Mouse (Mus musculus) C3H10T1/2 (cell line): Measurements from ENCODE around the gene Igsf6. TPM values are rescaled to one million over a fixed set of nuclear protein-coding genes. Genes with fewer than 3 reads are reported as not detected.

ENCODE experiments used
- polyA plus RNA-seq, 2 experiments: library from polyadenylated mRNA; unstranded; fragments of >200 nt; fragmentation: generic; extraction: Trizol; gene quantifications; one replicate each; pipeline ENCODE4 v1.2.1; 2012; ENCODE audit warnings: missing spikeins in 2 of 2

Gene Igsf6
- under 1 TPM in 1 of 2 experiments, not detected in 1; 0.04 TPM for polyA plus RNA-seq

GRCm38 (mm10) chr7:121074281-121074680 is at the start of gene Igsf6:
Igsf6 (minus strand) TSS chr7:121074572.

GRCm38 (mm10) chr7:121081350-121081749 is 7.0 kb upstream of the Igsf6 start, which contains the start of gene Otoa:
Otoa (plus strand) TSS chr7:121081650.

GRCm38 (mm10) chr7:121033856-121034652 is 40.3 kb downstream of the Igsf6 start, which contains the start of gene Mettl9:
Mettl9 (plus strand) TSS chr7:121034445.

Other genes starting within 250 kb of the Igsf6 start
- gene Eef2k, start 231.7 kb downstream of the Igsf6 start, polyA plus RNA-seq = 10 to 100 TPM; 20.5 to 33.1 TPM
- gene Polr3e, start 156.8 kb downstream of the Igsf6 start, polyA plus RNA-seq = 1 to 10 TPM; 4.2 to 6.6 TPM
- 1 to 10 TPM; 2.0 to 4.6 TPM for gene Cdr2, start 92.3 kb downstream of the Igsf6 start, polyA plus RNA-seq
- under 1 TPM; 0.04 to 0.14 TPM for gene Mfsd13b, start 92.1 kb downstream of the Igsf6 start, polyA plus RNA-seq
- 10 to 100 TPM in 1 of 2 experiments, 1 to 10 TPM in 1; 6.5 to 51.4 TPM for gene Mettl9, start 40.1 kb downstream of the Igsf6 start, polyA plus RNA-seq
- gene Otoa, start 7.1 kb upstream of the Igsf6 start, polyA plus RNA-seq = under 1 TPM in 1 of 2 experiments, not detected in 1; 0.02 TPM